In genomic region chr15:33924094-33924890, GRCm38 (mm10) we compare ENCODE assay signal across 10 mouse cellular contexts.
DNase-seq lines count a peak whose midpoint lies in the region; ATAC-seq and TF ChIP-seq lines count a peak whose summit lies in the region.
"Had no signal": no experiment of that assay in that cellular context is flagged by ENCODE, and none has a peak within 500 bp of the region (broad histone marks: within the 10 kb centered on the region; RNA-seq: fewer than 3 reads in every experiment).

No protein-coding gene starts in this region.

- H3K27me3 ChIP-seq in embryonic facial prominence, embryonic 14.5 days (replicated peaks; ENCODE audit: control insufficient read depth, insufficient read depth, low read length), result no peaks in the 10 kb centered on the region
- H3K27me3 ChIP-seq in liver, postnatal 0 days (ENCODE audit: insufficient read depth, low read length), result no peaks in the 10 kb centered on the region
- no peaks in the 10 kb centered on the region for H3K27me3 ChIP-seq in midbrain, embryonic 10.5 days (ENCODE audit: low read depth, poor library complexity, severe bottlenecking)
- H3K27me3 ChIP-seq: heart, embryonic 13.5 days had no signal

- H3K9me3 ChIP-seq in embryonic facial prominence, embryonic 14.5 days (ENCODE audit: control insufficient read depth, low read length), result no peaks in the 10 kb centered on the region
- no peaks in the 10 kb centered on the region for H3K9me3 ChIP-seq in liver, postnatal 0 days (ENCODE audit: low read length)
- no peaks in the 10 kb centered on the region for H3K9me3 ChIP-seq in midbrain, embryonic 10.5 days (replicated peaks)
- H3K9me3 ChIP-seq: heart, embryonic 13.5 days had no signal

- TF ChIP-seq EP300 in liver, postnatal 0 days (IDR thresholded peaks at IDR 0.05; ENCODE audit: low read depth), result no peak

- no peak for TF ChIP-seq CTCF in left cerebral cortex, adult 2 months (IDR thresholded peaks at IDR 0.05)
- no peak for TF ChIP-seq CTCF in liver, postnatal 0 days (IDR thresholded peaks at IDR 0.05; ENCODE audit: low read depth)

- WGBS in embryonic facial prominence, embryonic 14.5 days, result 39% methylated on average over 5 of the region's 5 CpGs
- 73% methylated on average over 5 of the region's 5 CpGs for WGBS in liver, postnatal 0 days (ENCODE audit: insufficient replicate concordance)
- 82% methylated on average over 5 of the region's 5 CpGs for WGBS in midbrain, embryonic 10.5 days

- no peak overlapping the region for H3K27ac ChIP-seq in left cerebral cortex, adult 2 months
- peak overlapping the region; percentile 39; the same call in 1 of the 2 replicates for H3K27ac ChIP-seq in embryonic facial prominence, embryonic 14.5 days (replicated peaks; ENCODE audit: low read depth, low read length)
- no peak overlapping the region for H3K27ac ChIP-seq in liver, postnatal 0 days (ENCODE audit: low read depth)
- no peak overlapping the region for H3K27ac ChIP-seq in midbrain, embryonic 10.5 days (replicated peaks)
- H3K27ac ChIP-seq: heart, embryonic 13.5 days; liver, embryonic 14.5 days had no signal

- intact Hi-C loops in left cerebral cortex, adult 2 months (cut with DNase I), result no loop called here
- intact Hi-C loops in left cerebral cortex, postnatal 4 days (cut with DNase I), result no loop called here

- ATAC-seq in embryonic facial prominence, embryonic 14.5 days (ENCODE audit: low read depth), result no peak; the same call in 1 of the 2 replicates
- no peak for ATAC-seq in inflammation-experienced regulatory T-cells, adult 6 months
- no peak for ATAC-seq in liver, postnatal 0 days

- no peak overlapping the region for H3K4me2 ChIP-seq in embryonic facial prominence, embryonic 14.5 days (ENCODE audit: low read depth, low read length)
- no peak overlapping the region for H3K4me2 ChIP-seq in liver, postnatal 0 days (ENCODE audit: low read depth, low read length)
- H3K4me2 ChIP-seq: heart, embryonic 13.5 days had no signal

- no peak overlapping the region for H3K9ac ChIP-seq in embryonic facial prominence, embryonic 14.5 days (ENCODE audit: low read depth, low read length)
- H3K9ac ChIP-seq in liver, postnatal 0 days (replicated peaks), result no peak overlapping the region
- H3K9ac ChIP-seq: heart, embryonic 13.5 days; liver, embryonic 14.5 days had no signal

- peak; percentile 12 to 15 for DNase-seq in left cerebral cortex, adult 2 months (ENCODE audit: extremely low spot score in 1 of 2, low spot score in 2 of 2)
- no peak for DNase-seq in left cerebral cortex, postnatal 4 days
- DNase-seq in embryonic facial prominence, embryonic 14.5 days (ENCODE audit: low spot score), result peak; percentile 65
- DNase-seq in heart, postnatal 4 days, result peak; percentile 51
- peak; percentile 15 for DNase-seq in right cerebral cortex, postnatal 25 days
- DNase-seq in liver, postnatal 0 days, result no peak
- no peak for DNase-seq in midbrain, embryonic 10.5 days (ENCODE audit: low spot score)

- no peaks in the 10 kb centered on the region for H3K4me1 ChIP-seq in embryonic facial prominence, embryonic 14.5 days (ENCODE audit: control insufficient read depth, insufficient read depth, low read length)
- no peaks in the 10 kb centered on the region for H3K4me1 ChIP-seq in liver, postnatal 0 days (ENCODE audit: insufficient read depth)
- H3K4me1 ChIP-seq in midbrain, embryonic 10.5 days, result no peaks in the 10 kb centered on the region
- H3K4me1 ChIP-seq: heart, embryonic 13.5 days had no signal

- no peak overlapping the region for H3K4me3 ChIP-seq in left cerebral cortex, adult 2 months
- no peak overlapping the region for H3K4me3 ChIP-seq in embryonic facial prominence, embryonic 14.5 days (ENCODE audit: low read depth, low read length)
- H3K4me3 ChIP-seq in liver, postnatal 0 days (ENCODE audit: low read depth, low read length), result no peak overlapping the region
- no peak overlapping the region for H3K4me3 ChIP-seq in midbrain, embryonic 10.5 days
- H3K4me3 ChIP-seq: heart, embryonic 13.5 days had no signal

- no peaks in the 10 kb centered on the region for H3K36me3 ChIP-seq in embryonic facial prominence, embryonic 14.5 days (ENCODE audit: control insufficient read depth, insufficient read depth, low read length)
- H3K36me3 ChIP-seq in liver, postnatal 0 days (replicated peaks; ENCODE audit: insufficient read depth, low read length), result no peaks in the 10 kb centered on the region
- H3K36me3 ChIP-seq in midbrain, embryonic 10.5 days, result no peaks in the 10 kb centered on the region
- H3K36me3 ChIP-seq: heart, embryonic 13.5 days had no signal

Comparison
In these comparisons a context has a peak if more than half of its experiments do, and no peak if none do; other contexts are left out.
1. DNase-seq: peak in left cerebral cortex, adult 2 months (2 of 2), embryonic facial prominence, embryonic 14.5 days (single experiment), heart, postnatal 4 days (single experiment) and right cerebral cortex, postnatal 25 days (single experiment); none in left cerebral cortex, postnatal 4 days (single experiment), liver, postnatal 0 days (single experiment) and midbrain, embryonic 10.5 days (single experiment).